Mouse (Mus musculus) CH12F3 (cell line): ENCODE measurements around the gene Pde6d.
"Not testable (repeated sequence)": the region's sequence is repeated elsewhere in the genome, so short reads cannot be mapped to it uniquely, and the experiment has no call there.

Experiments used
- in situ Hi-C: fragments of 300-500 bp; cut with MboI; formaldehyde crosslinking; loops from 2 replicates; pipeline ENCODE4 v1.14.3; 2020; ENCODE audit warnings: low sequenced_read_pairs

The Pde6d gene

DNA sequence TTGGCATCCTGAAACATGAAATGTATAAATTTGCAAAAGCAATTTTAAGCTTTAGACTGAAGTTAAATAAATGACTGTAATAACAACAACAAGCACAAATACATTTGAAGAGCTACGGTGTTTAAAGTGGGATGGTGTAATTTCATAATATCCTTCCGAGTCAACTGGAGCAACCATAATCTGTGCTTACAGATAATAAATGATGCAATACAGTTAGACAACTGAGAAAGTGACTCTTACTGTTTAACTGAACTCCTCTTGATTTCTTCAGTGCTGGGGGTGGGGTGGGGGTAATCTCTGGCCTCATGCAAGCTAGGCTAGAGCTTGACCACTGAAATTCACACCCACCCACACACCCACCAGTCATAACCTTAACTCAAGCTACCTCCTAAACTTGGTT is 11.0 kb downstream of the Pde6d start:
- in situ Hi-C loops: no loop called here

DNA sequence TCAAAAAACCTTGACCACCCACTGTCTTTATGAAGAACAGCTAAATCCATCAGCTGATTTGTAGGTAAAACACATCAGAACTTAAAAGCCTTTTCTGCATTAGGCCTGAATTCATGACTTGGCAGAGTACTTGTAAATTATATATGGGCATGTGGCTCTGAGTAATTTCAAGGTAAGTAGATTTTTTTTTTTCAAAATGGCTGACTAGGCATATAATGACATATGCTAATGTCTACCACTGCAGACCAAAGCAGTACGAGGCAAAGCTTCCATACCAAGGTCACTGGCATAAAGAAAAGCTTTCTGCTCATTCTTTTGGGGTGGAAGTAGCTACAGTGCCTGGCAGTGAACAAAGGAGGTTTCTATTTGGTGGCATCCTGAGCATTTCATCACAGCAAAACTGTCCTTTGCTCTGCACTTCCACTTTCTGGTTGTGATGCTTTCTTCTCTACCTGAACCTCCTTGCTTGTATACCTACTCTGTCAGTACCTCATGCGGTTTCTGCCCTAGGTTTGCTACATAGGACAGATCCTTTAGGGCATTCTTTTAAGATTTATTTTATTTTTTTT is 13.1 kb downstream of the Pde6d start:
- in situ Hi-C loops: no loop called here

DNA sequence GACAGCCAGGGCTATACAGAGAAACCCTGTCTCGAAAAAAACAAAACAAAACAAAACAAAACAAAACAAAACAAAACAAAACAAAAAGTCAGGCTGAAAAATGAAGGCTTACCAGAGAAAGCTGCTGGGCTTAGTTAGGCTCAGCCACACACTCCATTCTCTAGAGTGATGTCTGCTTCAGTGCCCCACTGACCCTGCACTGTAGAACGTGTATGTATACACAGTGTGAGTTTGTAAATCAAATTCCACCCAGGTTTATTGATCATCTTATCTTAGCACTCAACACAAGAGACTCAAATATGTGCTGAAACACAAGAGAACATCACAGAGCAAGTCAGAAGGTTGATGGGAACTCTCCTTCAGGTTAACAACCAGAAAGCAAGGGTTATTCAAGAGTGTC is 14.0 kb downstream of the Pde6d start:
- in situ Hi-C loops: no loop called here

DNA sequence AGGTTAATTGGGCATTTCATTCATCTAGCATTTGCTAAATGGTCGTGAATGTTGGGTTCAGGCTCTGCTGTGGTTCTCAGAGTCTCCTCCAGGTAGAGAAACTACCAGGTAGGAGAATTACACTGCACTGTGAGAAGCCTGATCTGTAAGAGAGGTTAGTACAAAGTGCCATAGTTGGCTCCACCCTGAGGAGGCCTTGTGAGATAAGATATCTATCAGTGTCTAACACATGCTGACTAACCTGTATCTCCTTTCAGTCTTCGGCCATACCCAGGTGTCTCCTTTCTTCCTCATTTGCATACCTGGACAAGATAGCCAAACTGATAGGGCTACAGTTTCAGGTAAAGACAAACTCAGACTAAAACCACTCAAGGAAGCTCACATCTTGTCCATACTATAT is 19.8 kb downstream of the Pde6d start:
- in situ Hi-C loops: no loop called here

DNA sequence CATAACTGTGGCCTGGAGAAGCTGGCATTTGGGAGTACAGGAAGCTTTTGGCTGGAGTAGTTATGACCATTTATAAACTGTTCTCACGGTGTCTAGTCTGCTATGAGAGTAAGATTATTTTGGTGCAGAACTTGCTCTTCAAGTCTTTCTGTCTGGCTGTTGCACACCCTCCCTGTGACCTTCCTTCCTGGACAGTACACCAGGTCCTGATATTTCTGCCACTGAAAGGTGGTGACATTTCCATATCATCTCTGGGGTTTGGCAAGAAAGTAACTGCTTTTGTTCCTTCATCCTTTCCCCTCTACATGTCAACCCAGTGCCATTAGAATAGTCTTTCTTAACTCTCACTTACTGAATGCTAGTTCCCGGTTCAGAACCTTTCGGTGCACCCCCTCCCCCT is 23.2 kb downstream of the Pde6d start:
- in situ Hi-C loops: no loop called here

DNA sequence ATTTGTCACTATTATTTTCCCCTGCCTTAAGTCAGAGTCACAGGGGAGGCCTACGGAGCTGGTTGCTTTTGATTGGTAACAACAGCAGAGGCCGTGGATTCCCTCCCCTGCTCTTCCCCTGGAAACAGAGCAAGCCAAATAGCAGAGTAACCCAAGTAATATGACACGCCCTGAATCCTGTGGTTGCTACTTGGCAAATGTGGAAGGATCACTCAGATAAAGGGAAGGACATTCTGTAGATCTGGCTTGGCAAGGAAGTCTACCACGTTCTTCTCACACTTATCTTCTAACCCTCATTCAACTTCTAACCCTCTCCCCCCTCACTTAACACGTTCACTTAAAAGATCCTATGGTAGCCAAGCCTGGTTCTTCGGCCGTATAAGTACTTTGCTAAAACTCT is 24.6 kb downstream of the Pde6d start:
- in situ Hi-C loops: no loop called here

DNA sequence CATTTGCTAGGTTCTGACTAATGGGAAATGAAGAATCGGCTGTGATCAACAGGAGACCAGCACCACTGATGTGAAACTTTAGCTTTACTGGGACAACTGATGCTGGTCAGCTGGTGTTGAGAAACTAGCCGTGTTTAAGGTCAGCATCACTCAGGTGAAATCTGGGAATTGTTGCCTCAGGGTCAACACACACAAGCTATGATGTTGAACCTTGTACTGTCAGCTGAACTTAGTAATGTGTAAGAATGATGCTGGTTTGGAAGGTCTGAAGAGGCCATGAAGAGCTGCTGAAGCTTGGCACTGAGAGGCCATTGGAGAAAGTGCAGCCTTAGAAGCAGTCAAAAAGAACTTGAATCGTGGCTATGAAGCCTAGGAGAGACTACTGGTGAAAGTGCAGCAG is 26.8 kb downstream of the Pde6d start:
- in situ Hi-C loops: no loop called here

DNA sequence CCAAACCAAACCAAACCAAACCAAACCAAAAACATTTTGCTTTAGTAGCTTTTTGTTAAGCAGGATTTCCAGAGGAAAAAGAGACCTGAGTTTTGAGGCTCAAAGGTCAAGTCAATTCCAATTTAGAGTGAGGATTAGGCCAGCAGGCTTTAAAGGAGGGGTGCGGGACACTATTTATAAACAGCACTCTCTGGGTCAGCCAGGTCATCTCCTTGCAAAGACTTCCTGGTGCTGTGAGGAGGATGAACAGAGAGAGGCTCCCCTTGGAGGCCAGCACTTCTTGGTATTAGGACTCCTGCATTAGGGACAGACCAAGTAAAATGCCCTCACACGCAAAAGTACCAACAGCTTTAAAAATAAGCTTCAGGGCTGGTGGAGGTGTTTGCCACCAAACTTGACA is 30.6 kb downstream of the Pde6d start:
- in situ Hi-C loops: no loop called here

DNA sequence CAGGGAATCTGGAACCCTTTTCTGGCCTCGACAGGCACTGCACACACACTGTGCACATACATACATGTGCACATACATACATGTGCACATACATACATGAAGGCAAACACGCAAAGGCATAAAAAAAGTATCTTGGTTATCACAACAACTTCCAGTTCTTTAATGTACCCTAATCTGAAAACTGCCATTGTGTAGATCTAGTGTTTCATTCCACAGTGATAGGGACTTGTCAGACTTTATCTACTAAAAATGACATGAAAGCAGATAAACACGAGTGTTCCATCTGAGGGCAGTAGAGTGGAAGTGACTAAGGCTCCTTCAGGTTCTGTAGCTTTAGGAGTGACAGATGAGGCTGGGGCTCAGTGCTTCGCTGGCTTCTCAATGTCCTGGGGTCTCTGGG is 31.1 kb downstream of the Pde6d start:
- in situ Hi-C loops: no loop called here

DNA sequence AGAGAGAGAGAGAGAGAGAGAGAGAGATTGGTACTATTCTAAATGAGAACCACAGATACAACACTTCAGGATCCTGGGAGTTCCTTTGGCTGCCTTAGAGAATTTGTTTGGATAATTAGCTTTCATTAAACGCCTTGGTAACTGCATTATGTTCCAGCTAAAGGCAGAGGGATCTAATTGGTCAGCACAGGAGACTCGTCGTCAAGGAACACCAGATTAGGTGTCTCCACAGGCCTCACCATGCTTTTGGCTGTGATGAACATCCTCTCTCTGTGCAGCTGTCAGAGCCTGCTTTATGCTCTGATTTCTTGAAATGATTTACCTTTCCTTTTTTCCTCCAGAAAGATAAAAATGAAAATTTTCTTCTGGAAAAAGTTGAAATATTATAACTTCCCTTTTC is 35.6 kb downstream of the Pde6d start:
- in situ Hi-C loops: no loop called here

DNA sequence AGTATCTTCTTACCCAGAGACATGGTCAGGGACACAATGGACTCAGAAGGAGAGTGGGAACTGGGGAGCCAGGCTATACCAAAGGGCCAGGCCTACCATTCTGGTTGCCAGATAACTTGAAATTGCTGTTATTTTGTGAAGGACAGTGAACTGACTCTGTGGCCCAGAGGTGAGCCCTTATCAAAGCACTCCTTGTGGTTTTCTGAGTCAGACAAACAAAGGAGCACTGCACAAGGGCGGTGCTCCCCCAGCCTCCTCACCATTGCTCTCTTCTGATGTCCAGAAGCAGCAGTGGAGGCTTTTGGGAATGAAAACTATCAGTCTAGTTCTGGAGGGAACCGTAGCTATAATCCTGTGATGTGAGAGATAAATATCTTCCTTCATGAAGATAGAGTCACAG is 39.8 kb downstream of the Pde6d start:
- in situ Hi-C loops: no loop called here

DNA sequence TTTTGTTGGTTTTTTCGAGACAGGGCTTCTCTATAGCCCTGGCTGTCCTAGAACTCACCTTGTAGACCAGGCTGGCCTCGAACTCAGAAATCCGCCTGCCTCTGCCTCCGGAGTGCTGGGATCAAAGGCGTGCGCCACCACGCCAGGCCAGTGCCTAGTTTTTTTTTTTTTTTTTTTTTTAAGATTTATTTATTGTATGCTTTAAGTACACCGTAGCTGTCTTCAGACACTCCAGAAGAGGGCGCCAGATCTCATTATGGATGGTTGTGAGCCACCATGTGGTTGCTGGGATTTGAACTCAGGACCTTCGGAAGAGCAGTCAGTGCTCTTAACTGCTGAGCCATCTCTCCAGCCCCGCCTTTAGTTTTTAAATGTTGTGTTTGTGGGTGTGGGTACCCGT is 42.8 kb downstream of the Pde6d start:
- in situ Hi-C loops: not testable (repeated sequence)

DNA sequence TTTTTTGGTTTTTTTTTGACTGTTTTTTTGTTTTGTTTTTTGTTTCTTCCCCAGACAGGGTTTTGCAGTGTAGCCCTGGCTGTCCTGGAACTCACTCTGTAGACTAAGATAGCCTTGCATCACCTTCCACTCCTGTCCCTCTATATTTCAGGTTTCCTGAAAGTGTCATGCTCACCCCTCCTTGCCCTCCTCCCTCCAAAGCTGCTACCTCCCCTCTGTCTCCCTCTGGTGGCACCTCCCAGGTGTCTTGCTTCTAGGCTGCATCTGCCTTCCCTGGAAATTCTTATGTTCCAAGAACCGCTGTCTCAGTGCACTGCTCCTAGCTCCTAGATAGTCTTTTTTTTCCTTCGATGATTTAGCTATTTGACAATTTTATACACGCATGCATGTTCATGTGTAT is 44.0 kb downstream of the Pde6d start:
- in situ Hi-C loops: no loop called here

DNA sequence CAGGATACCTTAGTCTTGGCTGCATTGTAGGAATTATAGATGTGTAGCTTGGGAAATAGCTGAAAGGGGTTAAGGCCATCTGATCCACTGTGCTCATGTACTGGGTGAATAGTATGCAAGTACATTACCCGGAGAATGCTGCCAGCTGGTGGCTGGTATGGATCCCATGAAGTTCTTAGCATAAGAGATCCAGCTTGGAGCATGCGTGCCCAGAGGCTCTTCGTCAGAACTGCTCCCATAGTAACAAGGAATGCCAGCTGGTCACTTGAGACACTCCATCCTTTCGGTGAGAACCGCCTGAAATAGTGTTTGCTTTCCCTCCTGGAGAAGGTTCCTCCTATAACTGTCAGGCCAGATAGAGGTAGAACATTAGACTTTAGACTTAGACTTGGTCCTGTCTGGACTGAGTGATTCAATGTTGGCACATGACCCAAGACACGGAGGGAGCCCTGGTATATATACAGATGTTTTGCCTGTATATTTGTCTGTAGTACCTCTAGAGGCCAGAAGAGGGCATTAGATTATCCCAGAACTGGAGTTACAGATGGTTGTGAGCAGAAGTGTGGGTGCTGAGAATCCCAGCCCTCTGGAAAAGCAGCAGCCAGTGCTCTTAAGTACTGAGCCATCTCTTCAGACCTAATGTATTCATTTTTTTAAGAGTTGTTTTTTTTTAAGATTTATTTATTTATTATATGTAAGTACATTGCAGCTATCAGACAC is 48.9 kb downstream of the Pde6d start:
- in situ Hi-C loops: no loop called here

DNA sequence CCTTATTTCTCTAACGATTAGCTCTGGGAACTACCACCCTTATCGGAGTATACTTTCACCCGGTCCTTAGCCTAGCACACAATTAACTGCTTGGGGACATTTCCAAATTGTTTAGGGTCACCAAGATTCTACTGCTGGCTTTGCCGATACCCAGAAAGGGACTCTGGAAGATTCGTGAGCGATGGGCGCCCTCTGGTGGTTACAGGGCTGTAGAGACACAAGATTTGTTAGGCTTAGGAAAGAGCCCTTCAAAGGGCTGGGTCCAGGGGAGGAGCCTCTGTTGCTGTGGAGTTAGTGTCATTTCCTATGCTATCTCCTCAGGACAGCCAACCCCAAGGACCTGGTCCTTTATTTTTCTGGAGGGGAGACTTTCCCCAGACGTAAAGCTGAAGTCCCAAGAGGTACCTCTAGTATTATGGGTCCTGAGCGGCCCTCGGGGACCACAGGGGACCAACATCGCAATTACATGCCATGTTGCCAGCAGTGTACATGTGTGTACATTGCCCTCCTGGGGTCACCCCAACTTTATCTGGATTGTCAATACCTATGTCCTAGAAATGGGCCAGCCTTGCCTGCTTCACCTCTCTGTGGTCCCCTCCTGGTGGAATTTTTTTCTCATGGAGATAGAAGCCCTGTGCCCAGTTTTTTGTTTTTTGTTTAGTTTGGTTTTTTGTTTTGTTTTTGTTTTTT is 49.9 kb downstream of the Pde6d start:
- in situ Hi-C loops: no loop called here

DNA sequence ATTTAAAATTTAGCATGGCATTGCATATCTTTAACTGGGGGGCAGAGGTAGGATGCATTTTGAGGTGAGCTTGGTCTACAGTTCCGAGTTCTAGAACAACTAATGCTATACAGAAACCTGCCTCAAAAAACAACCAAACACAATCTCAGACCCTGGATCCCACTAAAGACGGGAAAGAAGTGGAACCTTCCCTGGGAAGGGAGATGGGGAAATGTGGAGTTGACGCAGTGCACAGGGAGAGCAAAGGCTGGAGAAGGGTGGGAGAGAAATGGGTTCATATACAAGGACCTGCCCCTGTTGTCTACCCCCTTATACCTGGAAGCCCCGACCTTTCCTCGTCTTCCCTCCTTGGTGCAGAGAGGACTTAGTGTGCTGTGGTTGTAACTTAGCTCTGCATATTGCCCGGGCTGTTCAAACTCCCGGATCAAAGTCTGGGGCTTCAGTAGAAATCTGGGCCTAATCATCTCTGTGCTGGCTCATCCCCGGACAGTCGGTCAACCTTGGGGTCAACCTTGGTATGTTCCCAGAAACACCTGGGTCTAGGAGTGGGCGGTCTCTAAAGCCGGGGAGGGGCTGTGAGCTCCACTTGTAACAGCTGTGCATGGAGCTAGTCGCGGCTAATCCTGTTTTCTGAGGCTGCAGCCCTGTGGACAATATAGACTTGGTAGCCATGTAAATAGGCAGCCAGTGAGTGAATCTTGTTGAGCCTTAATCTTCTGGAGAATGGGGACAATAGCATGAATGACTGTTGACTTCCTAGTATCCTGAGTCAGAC is 50.7 kb downstream of the Pde6d start:
- in situ Hi-C loops: no loop called here

DNA sequence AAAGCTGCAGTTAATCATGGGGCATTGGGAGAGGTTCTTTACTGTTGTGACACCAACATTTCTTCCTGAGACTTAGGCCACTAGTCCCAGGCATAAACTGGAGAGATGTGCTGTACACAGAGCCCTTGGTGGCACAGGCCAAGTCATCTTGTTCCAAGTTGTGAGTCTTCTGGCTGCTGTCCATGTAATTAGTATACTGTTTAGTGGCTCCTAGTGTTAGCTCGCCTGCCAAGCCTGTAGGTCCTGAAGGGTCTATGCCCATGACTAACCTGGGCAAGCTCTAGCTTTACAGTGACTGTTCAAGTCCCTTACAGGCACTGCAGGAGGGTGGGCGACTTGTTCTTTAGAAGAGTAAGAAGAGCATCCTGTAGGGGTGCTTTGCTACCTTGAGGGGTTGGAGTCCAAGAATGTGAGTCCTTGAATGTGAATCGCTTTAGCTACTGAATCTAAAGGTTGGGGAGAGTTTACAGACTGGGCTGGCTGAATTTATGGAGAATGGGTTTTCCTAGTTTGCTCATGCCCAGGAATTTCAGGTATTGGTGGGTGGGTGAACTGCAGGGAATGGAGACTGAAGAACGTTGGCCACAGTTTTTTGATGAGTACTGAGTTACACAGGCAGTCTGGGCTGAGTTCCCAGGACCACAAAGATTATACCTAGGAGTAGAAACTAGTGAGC is 51.4 kb downstream of the Pde6d start:
- in situ Hi-C loops: no loop called here

DNA sequence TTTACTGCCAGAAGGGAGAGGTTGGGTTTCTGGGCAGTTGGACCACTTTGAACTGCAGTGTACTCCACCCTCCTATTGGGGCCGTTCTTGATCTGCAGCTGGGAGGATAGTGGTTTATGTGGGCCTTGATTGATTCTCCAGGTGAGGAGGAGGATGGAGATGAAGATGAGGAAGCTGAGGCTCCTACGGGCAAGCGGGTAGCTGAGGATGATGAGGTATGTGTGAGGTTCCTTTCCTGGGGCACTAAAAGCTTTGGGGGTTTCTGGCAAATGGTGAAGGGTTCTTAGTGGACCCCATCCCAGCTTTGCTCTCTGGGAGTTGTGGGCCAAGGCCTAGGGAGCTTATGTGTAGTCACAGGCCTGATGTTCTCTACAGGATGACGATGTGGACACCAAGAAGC is 52.8 kb downstream of the Pde6d start:
- in situ Hi-C loops: no loop called here

DNA sequence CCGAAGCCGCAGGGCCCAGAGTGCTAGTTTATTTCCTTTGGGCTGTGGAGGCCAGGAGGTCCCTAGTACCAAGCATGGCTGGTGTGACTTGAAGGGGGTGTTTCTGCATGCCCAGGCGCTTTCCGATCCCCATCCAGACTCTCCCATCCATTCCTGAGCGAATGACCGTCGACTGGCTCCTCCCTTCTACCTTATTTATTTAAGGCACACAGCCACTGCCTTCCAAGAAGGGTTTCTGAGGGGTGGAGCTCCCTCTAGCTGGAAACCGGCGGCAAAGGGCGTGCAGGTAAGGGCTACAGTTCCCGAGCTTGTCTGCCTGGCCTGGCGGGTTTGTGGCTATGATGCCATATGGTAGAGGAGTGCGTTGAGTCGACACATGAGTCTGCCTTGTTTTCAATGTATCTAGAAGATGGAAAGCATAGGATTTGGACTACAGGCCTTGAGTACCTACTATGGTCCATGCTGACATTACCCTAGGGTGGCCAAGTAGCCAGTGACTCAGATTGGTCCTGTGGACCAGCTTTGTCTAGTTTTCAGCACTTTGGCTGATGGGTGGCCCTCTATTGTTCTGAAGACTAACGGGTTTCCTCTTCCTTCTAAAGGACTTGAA is 53.8 kb downstream of the Pde6d start:
- in situ Hi-C loops: no loop called here

DNA sequence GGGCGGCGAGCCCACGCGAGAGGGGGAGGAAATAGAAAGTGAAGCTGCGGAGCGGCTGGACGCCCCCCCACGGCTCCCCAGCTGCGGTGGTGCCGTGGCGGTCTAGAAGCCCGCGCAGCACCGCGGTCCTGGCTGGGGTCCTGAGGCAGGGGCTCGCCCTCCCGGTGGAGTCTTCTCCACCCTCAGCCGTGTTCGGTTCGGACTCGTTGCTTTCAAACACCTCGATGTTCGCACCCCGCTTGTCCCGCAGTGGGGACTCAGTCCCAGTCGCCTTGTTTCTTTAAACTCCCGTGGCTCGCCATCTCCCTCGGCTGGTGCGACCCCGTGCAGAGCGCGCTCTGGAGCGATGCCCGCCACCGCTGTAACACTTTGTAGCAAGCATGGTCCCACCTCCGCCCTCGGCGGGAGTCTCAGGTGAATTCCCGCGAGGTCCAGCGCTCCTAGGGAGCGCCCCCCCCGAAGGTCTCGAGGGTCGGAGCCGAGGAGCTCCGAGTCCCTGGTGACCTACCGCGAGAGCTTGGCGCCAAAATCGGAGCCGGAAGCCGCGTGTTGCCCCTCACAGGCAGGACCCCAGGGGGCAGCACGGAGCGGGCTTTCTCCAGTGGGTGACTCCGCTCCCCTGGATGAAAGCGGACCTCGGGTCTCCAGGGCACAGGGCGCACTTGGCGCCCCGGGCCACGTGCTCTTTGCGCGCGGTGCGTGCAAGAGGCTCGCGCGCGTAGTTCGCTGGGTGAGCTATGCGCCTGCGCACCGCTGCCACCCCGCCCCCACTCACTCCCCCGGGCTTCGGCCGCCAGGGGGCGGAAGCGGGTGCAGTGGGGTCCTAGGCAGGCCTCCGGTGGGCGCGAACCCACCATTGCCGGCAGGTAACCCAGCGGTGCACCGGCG is 54.6 kb downstream of the Pde6d start:
- in situ Hi-C loops: no loop called here
